Mouse (Mus musculus) NIH3T3 (cell line): ENCODE results near the gene Qrich1.

Experiments
- DNase-seq: peaks from one replicate; pipeline ENCODE4 v3.0.0-alpha.2; 2012; ENCODE audit warnings: low read depth

Gene Qrich1

DNA sequence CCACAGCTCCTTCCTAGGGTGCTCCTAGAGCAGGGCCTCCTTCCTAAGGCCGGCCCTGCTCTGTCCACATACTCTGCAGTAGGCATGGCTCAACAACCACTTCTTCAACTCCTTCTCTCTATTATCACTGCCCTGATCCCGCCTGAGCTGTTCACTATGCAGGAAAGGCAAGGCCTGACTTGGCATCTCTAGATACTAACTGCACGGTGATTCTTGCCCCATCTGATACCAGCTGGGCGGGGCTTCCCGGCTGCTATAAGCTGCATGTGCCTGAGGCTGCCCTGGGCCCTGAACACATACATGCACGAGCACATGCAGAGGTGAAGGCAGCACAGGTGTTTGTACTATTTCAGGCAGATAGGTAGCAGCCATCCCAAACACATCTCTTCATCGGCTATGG lies 47.5 kb downstream of the Qrich1 start:
- DNase-seq, result no peak

DNA sequence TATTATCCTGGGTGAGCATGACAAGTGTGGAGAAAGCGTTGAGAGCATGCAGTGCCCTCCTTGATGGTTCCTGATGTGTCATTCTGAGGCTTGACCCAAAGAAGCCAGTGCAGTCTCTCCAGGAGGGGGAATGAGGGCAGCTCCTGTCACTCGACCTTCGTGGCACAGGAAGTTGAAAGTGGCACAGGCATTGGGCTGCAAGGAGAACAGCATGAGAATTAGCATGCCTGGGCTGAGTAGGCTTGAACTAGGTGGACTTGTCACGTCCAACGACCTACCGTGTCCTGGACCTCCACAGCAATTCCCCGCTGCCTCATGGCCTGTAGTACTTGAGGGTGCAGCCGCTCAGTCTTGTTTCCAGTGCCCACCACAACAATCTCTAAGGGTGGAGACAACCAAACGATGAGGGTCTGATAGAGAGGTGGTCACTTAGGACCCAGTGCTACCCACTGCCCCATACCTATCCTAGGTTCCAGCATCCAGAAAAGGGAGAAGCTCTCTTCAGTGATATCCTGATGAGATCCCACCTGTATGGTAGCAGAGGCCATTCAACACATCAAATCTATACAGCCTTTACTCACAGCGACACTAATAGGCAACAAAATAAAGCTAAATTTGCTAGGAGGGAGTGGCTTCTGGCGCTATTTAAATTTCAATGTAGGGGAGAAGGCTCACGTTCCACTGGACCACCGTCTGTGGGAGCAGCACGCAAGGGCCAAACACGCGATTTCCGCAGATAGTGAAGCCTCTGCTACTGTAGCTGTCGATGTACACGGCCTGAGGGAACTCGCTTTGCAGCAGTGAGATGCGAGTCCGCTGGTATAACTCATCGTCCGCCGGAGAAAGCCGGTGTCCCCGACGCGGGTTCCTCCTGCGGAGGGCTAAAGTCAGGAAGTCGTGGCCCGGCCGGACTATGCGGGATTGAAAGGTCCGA lies 49.5 kb downstream of the Qrich1 start:
- no peak for DNase-seq

DNA sequence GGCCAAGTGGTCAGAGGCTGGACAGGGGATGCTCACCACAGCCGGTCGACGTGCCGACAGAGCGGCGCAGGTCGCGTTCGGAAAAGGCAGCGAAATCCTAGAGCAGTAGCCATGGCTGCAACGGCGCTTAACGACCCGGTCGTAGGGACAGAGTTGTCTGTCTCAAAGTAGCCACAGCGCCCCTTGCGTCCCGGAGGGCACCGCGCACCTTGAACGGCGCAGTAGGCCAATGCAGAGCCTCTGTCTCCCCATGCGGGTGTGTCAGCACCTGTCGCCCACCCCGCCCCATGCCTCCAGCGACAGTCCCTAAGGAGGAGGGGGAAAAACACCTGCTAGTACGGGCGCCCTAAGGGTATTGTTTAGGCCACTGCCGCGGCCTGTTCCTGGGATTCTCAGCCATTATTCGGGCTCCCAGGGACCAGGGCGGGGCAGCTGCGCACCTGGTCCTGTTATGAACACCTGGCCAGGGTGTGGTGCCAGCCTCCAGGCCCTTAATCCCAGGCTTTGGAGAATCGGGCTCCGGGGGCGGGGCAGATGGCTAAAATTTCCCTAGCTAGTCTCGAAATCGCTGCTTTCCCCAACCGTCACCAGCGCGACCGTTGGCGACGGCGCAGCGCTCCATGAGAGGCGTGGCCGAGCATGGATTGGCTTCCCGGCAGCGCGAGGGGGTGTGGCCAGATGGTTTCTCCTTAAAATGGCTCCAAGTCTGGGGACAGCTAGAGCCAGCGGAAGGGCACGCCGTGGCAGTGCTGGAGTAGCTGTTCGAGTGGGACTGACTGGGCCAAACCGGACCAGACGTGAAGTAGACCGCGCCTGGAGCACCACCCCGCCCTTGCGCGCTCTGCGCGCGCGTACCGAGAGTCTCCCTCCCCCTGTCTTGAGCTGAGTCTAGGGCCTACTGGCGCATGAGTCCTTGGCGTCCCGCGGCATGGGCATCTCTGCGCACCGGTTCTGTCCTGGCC lies 50.5 kb downstream of the Qrich1 start, which contains the start of gene Ndufaf3:
Gene Ndufaf3 (minus strand): TSS at position 620 of the 962 bp plus-strand sequence.
- peak; percentile 89 for DNase-seq

DNA sequence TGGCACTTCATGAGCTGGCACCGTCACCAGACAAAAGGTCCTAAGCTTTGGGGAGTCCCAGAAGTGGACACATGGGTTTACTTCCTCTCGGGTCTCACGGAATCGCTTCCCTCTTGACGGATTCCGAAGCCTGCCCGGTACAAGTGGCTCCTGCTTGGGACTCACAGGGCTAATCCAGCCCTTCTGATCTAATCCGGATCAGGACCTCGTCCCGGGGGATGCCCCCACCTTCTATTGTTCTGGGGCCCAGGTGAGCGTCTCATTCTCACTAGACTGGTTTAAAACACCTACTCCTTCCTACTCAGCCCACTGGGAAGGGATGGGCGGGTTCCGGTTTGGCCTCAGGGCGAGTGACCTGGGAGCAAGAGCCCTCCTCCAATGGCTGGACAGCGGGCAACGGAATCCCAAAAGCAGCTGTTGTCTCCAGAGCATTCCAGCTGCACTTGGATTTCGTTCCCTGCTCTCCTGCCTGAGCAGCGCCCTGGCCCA lies 51.4 kb downstream of the Qrich1 start:
- DNase-seq, result peak; percentile 22

DNA sequence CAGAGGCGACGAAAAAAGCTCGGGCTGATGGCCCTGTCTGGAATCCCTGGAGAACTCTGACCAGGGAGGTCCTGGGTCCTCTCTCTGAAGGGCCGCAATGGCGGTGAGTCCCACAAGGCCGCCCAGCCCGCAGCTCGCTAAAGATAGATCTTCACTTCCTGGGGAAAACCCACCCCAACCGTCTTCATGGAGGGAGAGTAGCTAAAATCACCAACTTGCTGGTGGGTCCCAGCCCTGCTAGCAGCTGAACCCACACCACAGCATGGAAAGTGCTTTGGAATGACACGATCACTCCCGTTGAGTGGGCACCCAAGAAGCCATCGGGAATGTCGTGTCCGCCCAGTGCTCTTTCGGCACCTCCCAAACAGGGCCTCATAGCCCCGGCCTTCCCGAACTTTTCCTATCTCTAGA lies 51.9 kb downstream of the Qrich1 start:
- no peak for DNase-seq

DNA sequence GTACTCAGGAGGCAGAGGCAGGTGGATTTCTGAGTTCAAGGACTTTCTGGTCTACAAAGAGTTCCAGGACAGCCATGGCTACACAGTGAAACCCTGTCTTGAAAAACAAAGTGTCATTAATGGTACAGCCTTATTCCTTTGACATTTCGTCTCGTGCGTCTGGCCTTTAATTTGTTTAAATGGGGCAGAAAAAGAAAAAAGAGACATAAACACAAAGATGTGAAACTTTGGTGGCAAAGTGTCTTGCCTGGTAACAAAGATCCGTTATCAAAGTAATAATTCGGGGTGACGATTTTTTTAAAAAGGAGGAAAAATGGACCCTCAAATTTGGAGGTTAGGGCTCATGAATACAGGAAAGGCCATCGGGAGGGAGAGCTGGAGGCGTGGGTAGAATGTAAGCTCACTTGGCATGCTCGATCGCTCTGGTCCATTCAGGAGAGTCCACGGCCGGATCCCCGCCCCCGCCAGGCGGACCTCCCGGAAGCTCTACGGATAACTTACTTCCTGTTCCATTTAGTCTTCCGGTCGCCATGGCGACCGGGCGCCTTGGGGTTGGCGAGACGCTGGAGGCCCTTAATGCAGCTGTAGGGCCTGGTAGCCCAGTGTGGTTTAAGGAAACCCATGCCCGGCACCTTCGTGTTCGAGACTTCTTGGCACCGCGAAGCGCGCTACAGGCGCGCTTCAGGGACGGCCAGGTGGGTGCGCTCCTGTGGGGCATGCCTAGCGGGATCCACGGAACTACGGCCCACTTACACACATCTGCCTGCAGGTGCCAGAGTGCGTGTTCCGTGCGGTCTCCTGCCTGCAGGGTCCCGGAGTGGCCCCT lies 53.0 kb downstream of the Qrich1 start, which contains the start of gene Dalrd3:
Gene Dalrd3 (plus strand): TSS at position 506 of the 826 bp plus-strand sequence.
- peak; percentile 95 for DNase-seq

DNA sequence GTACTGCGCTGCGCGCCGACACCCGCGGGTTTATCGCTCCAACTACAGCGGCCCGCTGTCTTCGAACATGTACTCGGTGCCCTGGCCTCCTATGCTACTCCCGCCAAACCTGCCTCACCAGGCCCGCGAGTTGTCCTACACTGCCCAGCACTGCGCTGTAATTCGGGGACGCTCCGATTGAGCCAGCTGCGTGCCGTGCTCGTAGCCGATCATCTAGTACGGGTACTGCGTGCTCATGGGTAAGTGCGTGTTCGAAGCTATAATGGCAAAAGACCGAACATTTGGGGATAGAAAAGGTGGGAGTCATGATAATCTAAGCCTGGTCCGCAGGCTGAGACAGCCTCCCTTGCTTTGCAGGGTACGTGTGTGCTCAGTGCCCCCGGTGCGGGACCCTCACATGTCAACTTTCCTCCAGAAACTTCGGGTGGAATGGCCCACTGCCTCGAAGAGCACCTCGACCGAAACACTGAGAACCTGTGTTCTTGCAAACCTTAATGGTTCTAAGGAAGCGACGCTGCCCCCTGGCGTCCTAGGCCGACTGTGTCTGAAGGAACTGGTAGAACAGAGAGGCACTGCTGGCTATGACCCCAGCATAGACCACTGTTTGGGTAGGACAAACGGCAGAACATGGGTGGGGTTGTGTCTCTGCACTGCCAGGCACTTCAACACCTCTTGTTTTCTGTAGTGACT lies 53.7 kb downstream of the Qrich1 start:
- peak; percentile 89 for DNase-seq

DNA sequence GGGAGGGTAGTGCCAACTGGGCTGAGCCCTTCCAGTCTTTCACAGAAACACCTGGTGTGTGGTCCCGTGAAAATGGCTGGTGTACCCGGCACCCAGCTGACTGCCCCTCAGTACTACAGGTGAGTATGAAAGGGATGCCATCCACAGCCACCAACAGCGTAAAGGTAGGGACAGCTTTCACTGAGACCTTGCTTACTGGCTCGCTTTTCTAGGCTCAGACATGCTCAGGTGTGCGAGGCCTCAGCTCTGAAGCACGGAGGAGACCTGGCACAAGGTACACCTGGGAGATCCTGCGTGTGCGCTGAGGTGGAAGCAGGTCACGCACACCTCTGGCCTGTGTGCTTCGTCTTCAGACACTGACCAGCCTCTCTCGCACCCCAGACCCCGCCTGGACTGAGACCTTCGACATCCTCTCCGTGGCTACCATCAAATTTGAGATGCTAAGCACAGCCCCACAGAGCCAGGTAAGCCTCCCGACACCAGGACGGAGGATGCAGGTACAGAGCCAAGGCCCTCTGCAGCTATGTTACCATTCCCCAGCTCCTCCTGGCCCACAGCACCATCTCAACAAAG lies 54.9 kb downstream of the Qrich1 start:
- DNase-seq, result no peak

DNA sequence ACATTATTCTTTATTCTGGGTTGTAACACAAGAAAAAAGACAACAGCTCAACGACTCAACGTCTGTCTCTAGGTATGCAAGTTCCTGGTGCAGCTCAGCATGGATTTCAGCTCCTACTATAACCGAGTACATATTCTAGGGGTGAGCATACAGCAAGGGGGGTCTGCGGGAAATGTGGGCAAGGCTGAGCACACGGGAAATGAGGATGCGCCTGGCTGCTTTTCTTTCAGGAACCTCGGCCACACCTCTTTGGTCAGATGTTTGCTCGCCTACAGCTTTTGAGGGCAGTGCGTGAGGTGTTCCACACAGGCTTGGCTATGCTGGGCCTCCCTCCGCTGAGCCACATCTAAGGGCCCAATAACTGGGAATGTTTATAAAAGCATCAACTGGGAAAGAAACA lies 55.7 kb downstream of the Qrich1 start:
- no peak for DNase-seq

DNA sequence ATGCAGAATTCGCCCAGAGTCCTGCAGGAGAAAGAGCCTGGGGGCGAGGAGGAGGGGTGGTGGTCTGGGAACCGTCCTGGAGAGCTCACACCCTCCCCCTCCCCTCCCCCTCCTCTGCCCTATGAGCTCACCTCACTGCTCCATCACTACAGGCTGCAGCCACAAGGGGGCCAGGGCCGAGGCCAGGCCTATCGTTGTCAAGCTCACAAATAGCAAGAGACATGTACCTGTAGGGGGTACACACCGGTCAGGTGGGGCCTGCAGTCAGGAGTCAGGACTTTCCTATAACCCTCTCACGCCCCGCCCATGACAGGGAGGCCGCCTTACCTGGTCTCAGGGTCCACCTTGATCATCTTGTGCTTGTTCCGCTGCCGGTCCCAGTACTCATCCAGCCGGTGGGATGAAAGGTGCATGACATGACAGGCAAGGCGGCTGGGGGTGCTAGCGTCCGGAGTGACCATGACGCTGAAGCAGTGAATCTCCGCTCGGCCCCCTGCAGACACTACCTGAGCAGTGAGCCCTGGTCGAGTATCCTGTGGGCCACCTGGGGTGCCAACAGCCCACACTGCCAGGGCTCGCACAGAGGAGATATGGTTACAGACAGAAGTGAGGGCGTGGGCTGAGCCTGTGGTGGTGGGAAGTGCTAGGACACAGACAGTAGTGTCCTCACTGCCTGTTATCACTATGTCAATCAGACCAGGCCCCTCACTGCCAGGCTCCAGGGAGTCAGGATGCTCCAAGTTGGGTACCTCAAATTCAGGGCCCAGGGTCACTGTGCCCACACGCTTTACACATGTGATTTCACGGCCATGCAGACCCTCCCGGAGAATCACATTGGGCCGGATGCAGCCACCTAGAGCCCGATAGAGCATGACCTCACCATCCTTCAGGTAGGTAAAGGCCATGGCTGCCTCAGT lies 57.4 kb downstream of the Qrich1 start:
- peak; percentile 76 for DNase-seq

DNA sequence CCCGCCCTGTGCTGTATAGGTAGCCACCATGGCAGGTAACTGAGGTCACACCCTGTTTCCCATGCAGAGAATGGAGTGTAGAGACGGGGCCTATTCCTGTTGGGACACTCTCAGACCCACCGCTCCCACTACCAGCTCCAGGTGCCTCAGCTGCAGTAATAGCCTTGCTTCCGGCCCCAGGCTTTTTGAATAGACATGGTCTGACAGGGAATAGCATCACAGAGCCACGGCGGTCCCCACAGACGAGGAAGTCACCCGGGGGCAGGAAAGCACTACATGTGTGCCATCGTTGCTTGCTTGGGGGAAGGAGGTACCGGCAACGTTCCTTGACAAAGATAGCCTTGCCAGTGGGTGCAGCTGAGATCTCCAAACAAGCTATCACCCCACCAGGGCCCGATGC lies 58.3 kb downstream of the Qrich1 start:
- DNase-seq, result no peak

DNA sequence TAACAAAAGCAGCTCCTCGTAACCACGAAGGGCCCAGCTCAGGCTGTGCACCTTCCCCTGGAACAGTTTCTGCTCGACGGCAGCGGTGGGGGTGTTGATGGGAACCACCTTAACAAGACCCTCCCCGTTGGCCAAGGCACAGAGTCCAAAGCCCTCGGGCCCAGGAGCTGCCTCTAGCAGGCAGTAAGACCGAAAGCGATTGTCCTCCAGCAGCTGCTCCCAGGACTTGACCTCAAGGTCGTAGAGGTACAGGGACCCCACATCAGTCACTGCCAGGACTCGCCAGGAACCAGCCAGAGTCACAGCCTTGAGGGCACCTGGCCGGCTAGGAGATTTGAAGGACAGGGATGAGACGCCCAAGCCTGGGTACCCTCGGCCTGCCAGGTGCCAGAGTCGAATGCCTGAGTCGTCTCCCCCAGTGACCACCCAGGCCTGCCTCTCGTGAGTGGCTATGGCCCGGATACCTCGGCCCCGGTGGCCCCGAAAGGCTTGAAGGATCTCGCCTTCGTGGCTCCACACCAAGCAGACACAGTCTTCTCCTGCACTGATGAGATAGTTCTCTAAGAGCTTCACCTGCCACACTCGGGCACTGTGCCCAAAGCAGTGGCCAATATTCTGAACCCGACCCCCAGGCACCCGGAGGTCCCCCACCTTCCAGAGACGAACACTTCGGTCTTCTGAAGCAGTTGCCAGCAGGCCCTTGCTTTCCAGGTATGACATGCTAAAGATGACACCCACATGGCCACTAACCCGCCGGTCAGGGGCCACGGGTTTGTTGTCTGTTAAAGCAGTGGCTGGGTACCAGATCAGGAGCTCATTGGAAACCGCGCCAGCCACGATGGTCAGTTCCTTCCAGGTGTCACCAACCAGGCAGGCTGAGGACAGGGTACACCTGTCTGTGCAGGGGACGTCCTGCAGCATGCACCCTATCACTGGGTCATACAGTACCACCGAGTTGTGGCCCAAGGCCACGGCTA lies 59.0 kb downstream of the Qrich1 start:
- DNase-seq, result no peak

DNA sequence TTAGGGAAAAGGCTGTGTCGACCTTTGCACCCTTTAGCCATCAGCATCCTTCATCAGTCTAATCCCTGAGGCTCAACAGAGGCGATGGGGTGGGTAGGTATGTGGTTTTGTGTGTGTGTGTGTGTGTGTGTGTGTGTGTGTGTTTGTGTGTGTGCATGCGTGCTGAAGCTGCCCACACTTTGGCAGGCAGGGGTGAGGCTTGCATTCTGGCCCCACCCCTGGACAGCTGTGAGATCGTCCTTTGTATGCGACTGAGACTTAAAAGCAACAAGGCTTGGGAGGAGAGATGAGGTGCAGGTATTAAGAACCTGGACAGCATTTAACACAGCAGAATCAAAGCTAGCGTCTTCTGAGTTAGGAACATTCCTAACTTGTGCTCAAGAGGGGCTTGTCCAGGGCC lies 60.4 kb downstream of the Qrich1 start:
- DNase-seq, result no peak

DNA sequence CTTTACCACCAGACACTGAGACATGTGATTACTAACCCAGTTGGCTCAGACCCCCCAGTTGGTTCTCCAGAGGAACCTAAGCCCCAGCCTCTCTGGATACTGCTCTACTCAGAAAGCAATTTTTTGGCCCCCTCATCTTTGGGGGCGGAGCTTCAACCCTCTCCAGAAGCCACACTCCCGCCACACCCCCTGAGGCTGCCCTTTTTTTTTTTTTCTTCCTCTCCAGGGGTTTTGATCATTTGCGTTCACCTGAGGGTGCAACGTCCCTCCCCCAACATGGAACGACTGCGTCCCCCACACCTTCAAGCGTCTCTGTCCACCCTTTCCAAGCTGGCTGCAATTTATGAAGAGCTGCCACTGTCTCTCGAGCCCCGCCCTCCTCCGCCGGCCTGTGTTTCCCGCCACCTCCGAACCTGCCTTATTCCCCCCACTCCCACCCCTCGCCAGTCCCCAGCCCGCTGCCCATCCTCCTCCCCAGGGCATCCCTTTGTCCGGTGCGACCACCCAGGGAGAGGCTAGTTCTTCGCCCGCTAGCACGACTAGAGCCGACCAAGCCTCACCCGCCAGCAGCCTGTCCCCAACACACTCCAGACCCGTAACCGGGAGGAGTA lies 61.4 kb downstream of the Qrich1 start:
- peak; percentile 77 for DNase-seq

DNA sequence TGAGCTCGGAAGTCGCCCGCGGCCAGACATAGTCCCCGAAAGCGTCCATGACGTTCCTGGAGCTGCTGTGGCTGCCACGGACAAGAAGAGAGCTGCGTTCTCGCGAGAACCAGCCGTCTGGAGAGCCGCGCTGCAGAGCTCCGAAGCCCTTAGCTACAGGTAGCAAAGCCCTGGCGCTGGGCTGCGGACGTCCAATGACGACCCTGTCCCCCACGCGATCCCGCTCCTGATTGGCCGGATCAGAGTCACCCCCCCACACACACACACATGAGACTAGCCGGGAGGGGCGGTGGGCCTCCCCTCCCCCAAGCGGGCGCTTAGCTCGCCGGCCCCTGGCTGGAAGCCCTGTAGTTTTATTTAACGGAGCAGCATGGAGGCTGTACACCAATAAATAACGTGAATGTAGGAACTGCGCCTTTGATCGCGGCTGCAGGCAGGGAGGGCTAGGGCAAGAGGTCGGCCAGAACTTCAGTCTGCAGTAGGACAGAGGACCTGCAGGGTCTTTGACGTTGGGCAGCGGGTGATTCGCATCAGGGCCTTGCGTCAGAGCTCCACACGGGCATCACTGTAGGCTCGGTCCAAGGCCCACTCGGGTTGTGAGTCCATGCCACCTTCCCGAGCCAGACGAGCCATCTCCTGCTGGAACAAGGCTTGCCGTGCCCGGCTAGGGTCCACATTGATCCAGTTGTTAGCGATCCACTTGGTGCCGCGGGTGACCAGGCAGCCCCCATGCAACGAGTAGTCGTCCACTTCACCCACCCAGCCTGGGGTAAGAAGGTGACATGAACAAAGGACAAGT lies 62.1 kb downstream of the Qrich1 start, which contains the start of gene Wdr6:
Gene Wdr6 (minus strand): TSS at position 195 of the 799 bp plus-strand sequence.
- peak; percentile 95 for DNase-seq

DNA sequence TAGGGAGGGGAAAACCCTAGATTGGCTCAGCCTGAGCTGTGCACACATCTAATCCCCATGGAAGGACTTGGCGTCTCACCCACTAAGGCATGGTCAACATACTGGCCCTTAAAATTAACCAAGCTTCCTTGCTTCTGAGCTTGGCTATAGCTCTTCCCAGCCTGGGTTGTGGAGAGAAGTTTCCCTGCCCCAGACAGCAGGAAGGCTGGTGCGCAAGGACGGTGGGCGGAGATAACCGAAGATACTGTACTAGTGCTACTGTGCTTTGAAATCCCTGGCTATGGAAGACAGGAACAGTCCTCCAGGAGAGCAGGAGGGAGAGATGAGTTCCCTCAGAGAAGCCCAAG lies 62.7 kb downstream of the Qrich1 start:
- DNase-seq, result peak; percentile 26
